Mouse (Mus musculus) MEL (cell line): ENCODE data around the gene Myl6. TPM values are rescaled to one million over a fixed set of nuclear protein-coding genes. Genes with fewer than 3 reads are reported as not detected.

Experiments
- DNase-seq: peaks from one replicate; pipeline ENCODE4 v3.0.0; 2011; ENCODE audit warnings: low read depth, low spot score
- H3K27ac ChIP-seq: 2 replicates; pipeline ENCODE4 v1.5.1; 2012; ENCODE audit warnings: low read depth, mild to moderate bottlenecking, control low read depth, low read length, moderate library complexity; ENCODE audit not compliant: control insufficient read depth
- H3K27me3 ChIP-seq, 2 experiments: fragments of 150-350 bp in 1 of 2; sonication (generic) in 1 of 2; 2 replicates each; pipeline ENCODE4 v1.6.1; 2012; ENCODE audit warnings: low read length in 2 of 2, mild to moderate bottlenecking in 2 of 2, improper control_type of control experiment in 1 of 2, moderate library complexity in 1 of 2; ENCODE audit not compliant: insufficient read depth in 2 of 2, control insufficient read depth in 1 of 2
- H3K36me3 ChIP-seq, 2 experiments: 2 replicates each; pipeline ENCODE4 v1.6.1; 2012 to 2014; ENCODE audit warnings: low read length in 2 of 2, improper control_type of control experiment in 1 of 2, inconsistent platforms in 1 of 2, mild to moderate bottlenecking in 1 of 2; ENCODE audit not compliant: insufficient read depth in 2 of 2, control insufficient read depth in 1 of 2
- H3K4me1 ChIP-seq, 2 experiments: fragments of 150-350 bp in 1 of 2; sonication (generic) in 1 of 2; 2 replicates each; pipeline ENCODE4 v1.6.1; 2012; ENCODE audit warnings: low read length in 2 of 2, improper control_type of control experiment in 1 of 2, mild to moderate bottlenecking in 1 of 2; ENCODE audit not compliant: insufficient read depth in 2 of 2, control insufficient read depth in 1 of 2
- H3K4me3 ChIP-seq, 2 experiments: fragments of 150-350 bp in 1 of 2; sonication (generic) in 1 of 2; 2 replicates each; pipeline ENCODE4 v1.5.1; 2012; ENCODE audit warnings: low read depth in 2 of 2, low read length in 2 of 2, mild to moderate bottlenecking in 2 of 2, moderate library complexity in 2 of 2, control low read depth in 1 of 2, improper control_type of control experiment in 1 of 2; ENCODE audit not compliant: control insufficient read depth in 1 of 2, insufficient read depth in 1 of 2
- H3K79me2 ChIP-seq: 2 replicates; pipeline ENCODE4 v1.6.1; 2012; ENCODE audit warnings: mild to moderate bottlenecking, low read length, moderate library complexity; ENCODE audit not compliant: control insufficient read depth, poor library complexity, insufficient read depth
- H3K9ac ChIP-seq: 2 replicates; pipeline ENCODE4 v1.6.1; 2012; ENCODE audit warnings: low read depth, mild to moderate bottlenecking, control low read depth, low read length, moderate library complexity; ENCODE audit not compliant: control insufficient read depth, poor library complexity, severe bottlenecking
- H3K9me3 ChIP-seq: fragments of 150-350 bp; sonication (generic); replicated peaks from 2 replicates; pipeline ENCODE4 v1.6.1; 2012; ENCODE audit warnings: mild to moderate bottlenecking, low read length, improper control_type of control experiment, moderate library complexity; ENCODE audit not compliant: insufficient read depth
- BHLHE40 ChIP-seq: IDR thresholded peaks from 2 replicates; pipeline ENCODE4 v1.6.1; 2012; ENCODE audit warnings: low read depth, mild to moderate bottlenecking, inconsistent platforms, low read length, improper control_type of control experiment, borderline replicate concordance
- CHD1 ChIP-seq: IDR thresholded peaks from 2 replicates; pipeline ENCODE4 v1.6.1; 2012; ENCODE audit warnings: low read depth, mild to moderate bottlenecking, inconsistent platforms, low read length, improper control_type of control experiment
- CHD2 ChIP-seq: IDR thresholded peaks from 2 replicates; pipeline ENCODE4 v1.6.1; 2011; ENCODE audit warnings: low read length, improper control_type of control experiment
- CTCF ChIP-seq, 3 experiments: IDR thresholded peaks in 2 of 3; conservative IDR thresholded peaks in 1 of 3; 2 replicates each; pipeline ENCODE4 v1.5.1; 2011 to 2012; ENCODE audit warnings: low read length in 3 of 3, low read depth in 2 of 3, mild to moderate bottlenecking in 2 of 3, improper control_type of control experiment in 1 of 3, inconsistent platforms in 1 of 3, mixed read lengths in 1 of 3, moderate library complexity in 1 of 3; ENCODE audit not compliant: control insufficient read depth in 1 of 3, insufficient read depth in 1 of 3, poor library complexity in 1 of 3, severe bottlenecking in 1 of 3
- ELF1 ChIP-seq: IDR thresholded peaks from 2 replicates; pipeline ENCODE4 v1.6.1; 2014; ENCODE audit warnings: low read depth, mild to moderate bottlenecking, inconsistent platforms, low read length, improper control_type of control experiment, moderate library complexity
- ETS1 ChIP-seq: IDR thresholded peaks from 2 replicates; pipeline ENCODE4 v1.6.1; 2012; ENCODE audit warnings: low read depth, mild to moderate bottlenecking, inconsistent platforms, low read length, improper control_type of control experiment, moderate library complexity
- GABPA ChIP-seq: IDR thresholded peaks from 2 replicates; pipeline ENCODE4 v1.6.1; 2012; ENCODE audit warnings: low read depth, mild to moderate bottlenecking, inconsistent platforms, low read length, improper control_type of control experiment, moderate library complexity
- GATA1 ChIP-seq: IDR thresholded peaks from 2 replicates; pipeline ENCODE4 v1.6.1; 2011; ENCODE audit warnings: low read depth, low read length, improper control_type of control experiment
- HCFC1 ChIP-seq: IDR thresholded peaks from 2 replicates; pipeline ENCODE4 v1.6.1; 2012; ENCODE audit warnings: low read depth, mild to moderate bottlenecking, inconsistent platforms, low read length, improper control_type of control experiment, moderate library complexity
- KAT2A ChIP-seq: conservative IDR thresholded peaks from 2 replicates; pipeline ENCODE4 v1.6.1; 2012; ENCODE audit warnings: low read depth, low read length, improper control_type of control experiment, inconsistent platforms
- MAFK ChIP-seq: IDR thresholded peaks from 2 replicates; pipeline ENCODE4 v1.6.1; 2011; ENCODE audit warnings: low read depth, mild to moderate bottlenecking, low read length, improper control_type of control experiment, borderline replicate concordance
- MAX ChIP-seq: IDR thresholded peaks from 2 replicates; pipeline ENCODE4 v1.6.1; 2011; ENCODE audit warnings: low read length, improper control_type of control experiment
- MAZ ChIP-seq: IDR thresholded peaks from 2 replicates; pipeline ENCODE4 v1.6.1; 2012; ENCODE audit warnings: low read depth, mild to moderate bottlenecking, inconsistent platforms, low read length, improper control_type of control experiment
- MEF2A ChIP-seq: IDR thresholded peaks from 2 replicates; pipeline ENCODE4 v1.6.1; 2014; ENCODE audit warnings: low read depth, mild to moderate bottlenecking, inconsistent platforms, low read length, improper control_type of control experiment; ENCODE audit not compliant: poor library complexity, insufficient replicate concordance, severe bottlenecking; ENCODE audit errors: extremely low read depth
- MXI1 ChIP-seq: IDR thresholded peaks from 2 replicates; pipeline ENCODE4 v1.6.1; 2011; ENCODE audit warnings: mild to moderate bottlenecking, low read depth, low read length, improper control_type of control experiment
- MYC ChIP-seq: IDR thresholded peaks from 2 replicates; pipeline ENCODE4 v1.6.1; 2011; ENCODE audit warnings: low read depth, mild to moderate bottlenecking, low read length, improper control_type of control experiment, moderate library complexity
- NRF1 ChIP-seq: IDR thresholded peaks from 2 replicates; pipeline ENCODE4 v1.6.1; 2014; ENCODE audit warnings: low read depth, mild to moderate bottlenecking, inconsistent platforms, low read length, improper control_type of control experiment, moderate library complexity; ENCODE audit not compliant: poor library complexity, insufficient read depth, severe bottlenecking
- POLR2A ChIP-seq, 2 experiments: IDR thresholded peaks; 2 replicates each; pipeline ENCODE4 v1.6.1; 2011 to 2012; ENCODE audit warnings: low read length in 2 of 2, mild to moderate bottlenecking in 2 of 2, control low read depth in 1 of 2, improper control_type of control experiment in 1 of 2, low read depth in 1 of 2, moderate library complexity in 1 of 2; ENCODE audit not compliant: control insufficient read depth in 1 of 2, insufficient read depth in 1 of 2, poor library complexity in 1 of 2
- POLR2AphosphoS2 ChIP-seq: IDR thresholded peaks from 2 replicates; pipeline ENCODE4 v1.6.1; 2011; ENCODE audit warnings: low read length, improper control_type of control experiment
- POLR2AphosphoS5 ChIP-seq: IDR thresholded peaks from 2 replicates; pipeline ENCODE4 v1.6.1; 2012; ENCODE audit warnings: low read depth, borderline replicate concordance, mild to moderate bottlenecking, inconsistent platforms, low read length, moderate library complexity, mixed read lengths
- RAD21 ChIP-seq: IDR thresholded peaks from 2 replicates; pipeline ENCODE4 v1.6.1; 2011; ENCODE audit warnings: mild to moderate bottlenecking, low read depth, low read length, improper control_type of control experiment
- SIN3A ChIP-seq: IDR thresholded peaks from 2 replicates; pipeline ENCODE4 v1.6.1; 2012; ENCODE audit warnings: low read length, improper control_type of control experiment, inconsistent platforms
- SMC3 ChIP-seq: IDR thresholded peaks from 2 replicates; pipeline ENCODE4 v1.6.1; 2011; ENCODE audit warnings: low read depth, low read length, improper control_type of control experiment
- TAL1 ChIP-seq: IDR thresholded peaks from 2 replicates; pipeline ENCODE4 v1.6.1; 2012; ENCODE audit warnings: mild to moderate bottlenecking, inconsistent platforms, low read length, moderate library complexity, mixed read lengths
- TBP ChIP-seq: IDR thresholded peaks from 2 replicates; pipeline ENCODE4 v1.8.0; 2011; ENCODE audit warnings: low read depth, low read length, improper control_type of control experiment
- TCF12 ChIP-seq: IDR thresholded peaks from 2 replicates; pipeline ENCODE4 v1.6.1; 2014; ENCODE audit warnings: low read depth, mild to moderate bottlenecking, inconsistent platforms, low read length, improper control_type of control experiment, moderate library complexity
- USF1 ChIP-seq: IDR thresholded peaks from 2 replicates; pipeline ENCODE4 v1.6.1; 2014; ENCODE audit warnings: low read depth, mild to moderate bottlenecking, inconsistent platforms, low read length, improper control_type of control experiment, moderate library complexity
- USF2 ChIP-seq, 2 experiments: IDR thresholded peaks; 2 replicates each; pipeline ENCODE4 v1.6.1; 2011 to 2012; ENCODE audit warnings: improper control_type of control experiment in 2 of 2, low read length in 2 of 2, borderline replicate concordance in 1 of 2, inconsistent platforms in 1 of 2, low read depth in 1 of 2, mild to moderate bottlenecking in 1 of 2; ENCODE audit not compliant: insufficient read depth in 1 of 2
- ZMIZ1 ChIP-seq: IDR thresholded peaks from 2 replicates; pipeline ENCODE4 v1.6.1; 2012; ENCODE audit warnings: low read depth, mild to moderate bottlenecking, inconsistent platforms, low read length, improper control_type of control experiment, moderate library complexity
- ZNF384 ChIP-seq: IDR thresholded peaks from 2 replicates; pipeline ENCODE4 v1.6.1; 2012; ENCODE audit warnings: low read depth, mild to moderate bottlenecking, inconsistent platforms, low read length, improper control_type of control experiment
- polyA plus RNA-seq, 2 experiments: library from polyadenylated mRNA; stranded (reverse) in 1 of 2; unstranded in 1 of 2; fragments of >175 nt in 1 of 2; fragments of >200 nt in 1 of 2; gene quantifications; 2 replicates each; pipeline versions ENCODE4 v1.2.1 to v1.2.4; 2012; ENCODE audit warnings: low replicate concordance in 2 of 2, low read depth in 1 of 2; ENCODE audit not compliant: insufficient read length in 2 of 2, insufficient read depth in 1 of 2, missing spikeins in 1 of 2
- total RNA-seq: library from RNA; depleted of rRNA; stranded (reverse); fragments of 300-350 nt; gene quantifications from 2 replicates; pipeline ENCODE4 v1.2.3, GENCODE M21; 2012

Myl6 gene
- total and polyA plus RNA-seq, 3 experiments, result 399 to 589 TPM; not detected in 1

GRCm38 (mm10) chr10:128457676-128458075 lies 36.3 kb downstream of the Myl6 start:
- Histone ChIP-seq H3K9me3 (no peaks in the 10 kb centered on the region), H3K79me2 (peaks cover 21% of the 10 kb centered on the region), H3K27me3 (no peaks in the 10 kb centered on the region), H3K36me3 (peaks cover 0 to 7% of the 10 kb centered on the region in 2 experiments; a peak in 2 of 4 replicates), H3K4me3 (no peak overlapping the region), H3K9ac (no peak overlapping the region), H3K27ac (no peak overlapping the region), H3K4me1 (peaks cover 5 to 17% of the 10 kb centered on the region in 2 experiments; a peak in 3 of 4 replicates)
- no peak for DNase-seq
- TF ChIP-seq POLR2AphosphoS5 (no peak), TCF12 (no peak), SIN3A (no peak)

- H3K9ac ChIP-seq, result peak overlapping the region; percentile 46
- TF ChIP-seq ELF1, result 0 out of 2 replicates have a peak, but pooled peaks have one; percentile 21
- peak; percentile 81; the same call in 1 of the 2 replicates for TF ChIP-seq MAZ
- peak; percentile 58; the same call in 1 of the 2 replicates for TF ChIP-seq ETS1
- peak; percentile 99 for TF ChIP-seq ZNF384
- TF ChIP-seq TAL1, result no peak
- TF ChIP-seq MXI1, result peak; percentile 43
- no peak for TF ChIP-seq MEF2A
- TF ChIP-seq USF2 (IDR thresholded peaks at IDR 0.05; ENCODE audit: borderline replicate concordance in 1 of 2, insufficient read depth in 1 of 2, low read depth in 1 of 2, low read length in 2 of 2), result no peak
- no peak for TF ChIP-seq POLR2AphosphoS2
- TF ChIP-seq HCFC1, result peak; percentile 57; the same call in 1 of the 2 replicates
- no peak for TF ChIP-seq MAFK
- TF ChIP-seq RAD21, result peak; percentile 90
- peak; percentile 83 for TF ChIP-seq SMC3
- no peak for TF ChIP-seq POLR2A (IDR thresholded peaks at IDR 0.05; ENCODE audit: control insufficient read depth in 1 of 2, insufficient read depth in 1 of 2, low read depth in 1 of 2, low read length in 2 of 2, poor library complexity in 1 of 2)
- TF ChIP-seq KAT2A, result no peak
- TF ChIP-seq CHD1, result no peak
- peak; percentile 48; the same call in 1 of the 2 replicates for TF ChIP-seq BHLHE40
- no peak for TF ChIP-seq USF1
- TF ChIP-seq CTCF (IDR thresholded peaks at IDR 0.05 in 2 of 3, conservative IDR thresholded peaks at IDR 0.05 in 1 of 3; ENCODE audit: control insufficient read depth in 1 of 3, insufficient read depth in 1 of 3, low read depth in 2 of 3, low read length in 3 of 3, poor library complexity in 1 of 3, severe bottlenecking in 1 of 3), result peak in 2 of 3 experiments; percentile 62 to 80; a peak in 4 of 6 replicates
- TF ChIP-seq GABPA, result 0 out of 2 replicates have a peak, but pooled peaks have one; percentile 33
- TF ChIP-seq ZMIZ1, result 0 out of 2 replicates have a peak, but pooled peaks have one; percentile 61
- peak; percentile 90 for TF ChIP-seq SIN3A
- TF ChIP-seq MYC, result peak; percentile 52; the same call in 1 of the 2 replicates
- peak; percentile 10; the same call in 1 of the 2 replicates for TF ChIP-seq MAX
- TF ChIP-seq NRF1, result no peak
- 0 out of 2 replicates have a peak, but pooled peaks have one; percentile 4 for TF ChIP-seq TCF12
- peak; percentile 63; the same call in 1 of the 2 replicates for TF ChIP-seq TBP
- TF ChIP-seq CHD2, result peak; percentile 59
- TF ChIP-seq GATA1, result no peak
These were observed 38.7 kb downstream of the Myl6 start for GRCm38 (mm10) chr10:128455280-128455679.

More at GRCm38 (mm10) chr10:128455280-128455679, 38.7 kb downstream of the Myl6 start:
- Histone ChIP-seq H3K9me3 (no peaks in the 10 kb centered on the region), H3K79me2 (peaks cover 11% of the 10 kb centered on the region), H3K36me3 (peaks cover 0 to 3% of the 10 kb centered on the region in 2 experiments; a peak in 2 of 4 replicates), H3K4me1 (peaks cover 2 to 11% of the 10 kb centered on the region in 2 experiments; a peak in 3 of 4 replicates), H3K27me3 (no peaks in the 10 kb centered on the region), H3K4me3 (peak overlapping the region; percentile 34 to 56), H3K27ac (no peak overlapping the region)
- DNase-seq, result peak; percentile 91
